Mouse (Mus musculus) kidney, adult 10 weeks (tissue): ENCODE measurements around the gene Slc44a3. TPM values are rescaled to one million over a fixed set of nuclear protein-coding genes. Genes with fewer than 3 reads are reported as not detected.

Experiments used
- polyA plus RNA-seq: library from polyadenylated mRNA; stranded (reverse); fragments of 350-450 nt; fragmentation: Illumina TruSeq; extraction: RNeasy Lipid Tissue Mini Kit (QIAGEN cat#74804); gene quantifications from one replicate; pipeline ENCODE4 v1.2.3, GENCODE M21; 2014; ENCODE audit warnings: low read depth, low replicate concordance

Gene Slc44a3
- 47.5 TPM for polyA plus RNA-seq

DNA sequence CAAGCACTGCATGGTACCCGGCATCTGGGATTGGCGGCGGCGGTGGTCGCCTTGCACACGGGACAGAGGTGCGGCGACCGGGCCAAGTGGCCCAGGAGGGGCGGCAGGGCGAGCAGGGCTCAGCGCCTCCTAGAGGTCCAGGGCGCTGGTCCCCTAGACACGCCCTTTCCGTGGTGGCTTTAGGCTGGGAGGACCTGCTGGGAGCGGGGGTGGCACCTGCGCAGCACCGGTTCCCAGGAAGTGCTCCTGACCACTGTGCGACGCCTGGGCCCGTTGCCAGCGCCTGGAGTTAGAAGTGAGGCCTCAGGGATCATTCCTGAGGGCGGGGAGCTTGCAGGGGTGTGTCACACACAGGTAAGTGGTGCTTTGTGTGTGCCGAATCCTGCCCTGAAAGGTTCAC lies at the start of gene Slc44a3:
TSS of gene Slc44a3 (minus strand) at position 229 of the 400 bp plus-strand sequence.

DNA sequence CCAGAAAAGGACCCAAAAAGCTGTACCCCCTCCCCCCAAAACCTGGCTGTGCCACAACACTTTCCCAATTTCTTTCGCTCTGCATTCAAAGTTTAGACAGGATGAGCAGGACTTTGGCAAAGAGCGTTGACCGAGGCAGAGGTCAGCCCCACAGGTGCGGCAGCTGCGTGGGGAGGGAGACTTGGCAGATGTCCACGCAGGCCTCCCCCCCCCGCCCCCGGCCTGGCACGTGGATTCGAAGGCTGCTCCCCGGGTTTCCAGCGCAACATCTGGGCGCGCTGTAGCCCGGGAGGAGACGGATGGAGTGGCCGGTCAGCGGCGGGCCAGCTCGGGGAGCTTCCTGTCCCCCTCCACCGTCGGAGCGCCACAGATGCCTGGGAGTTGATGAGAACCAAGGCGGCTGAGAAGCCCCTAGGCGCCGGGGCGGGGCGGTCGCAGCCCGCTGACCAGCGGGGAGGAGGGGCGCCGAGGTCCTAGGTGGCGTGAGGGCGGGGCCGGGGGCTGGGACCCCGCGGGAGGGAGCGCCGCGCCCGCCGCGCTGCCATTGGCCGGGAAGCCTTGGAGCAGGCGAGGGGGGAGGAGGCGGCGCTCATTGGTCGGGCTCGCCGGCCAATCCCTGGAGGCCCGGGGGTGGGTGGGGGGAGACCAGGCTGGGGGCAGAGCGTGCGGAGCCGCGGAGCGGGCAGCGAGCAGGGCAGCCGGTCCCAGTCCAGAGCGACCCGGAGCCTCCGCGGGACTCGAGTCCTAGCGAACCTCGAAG lies 106.2 kb downstream of the Slc44a3 start, which contains the start of gene Cnn3:
TSS of gene Cnn3 (plus strand) at position 637 of the 760 bp plus-strand sequence.

Other genes with a start within 250 kb of the Slc44a3 start
- 20.7 TPM for gene Tmem56, start 249.3 kb downstream of the Slc44a3 start, polyA plus RNA-seq
- 19.2 TPM for gene Alg14, start 240.6 kb downstream of the Slc44a3 start, polyA plus RNA-seq
- gene Cnn3, start 105.9 kb downstream of the Slc44a3 start, polyA plus RNA-seq = 315 TPM
- gene 4930432M17Rik, start 138.4 kb upstream of the Slc44a3 start, polyA plus RNA-seq = not detected
- 47.4 TPM for gene F3, start 191.1 kb upstream of the Slc44a3 start, polyA plus RNA-seq